Comparison of ENCODE assay signal across 9 mouse cellular contexts in genomic region chr17:66510221-66510683, GRCm38 (mm10). TPM values are rescaled to one million over a fixed set of nuclear protein-coding genes. Genes with fewer than 3 reads are reported as not detected.
DNase-seq lines count a peak whose midpoint lies in the region; ATAC-seq lines count a peak whose summit lies in the region.
"Had no signal": no experiment of that assay in that cellular context is flagged by ENCODE, and none has a peak within 500 bp of the region (broad histone marks: within the 10 kb centered on the region; RNA-seq: fewer than 3 reads in every experiment).

No protein-coding gene starts in this region.

- whole genome bisulfite sequencing in hindbrain, embryonic 12.5 days: 58% methylated on average over 10 of the region's 10 CpGs
- WGBS in lung, embryonic 16.5 days: 9% methylated on average over 10 of the region's 10 CpGs

- no peak overlapping the region for H3K4me3 ChIP-seq in hindbrain, embryonic 12.5 days
- H3K4me3 ChIP-seq in lung, embryonic 16.5 days (ENCODE audit: low read length): no peak overlapping the region

- no peaks in the 10 kb centered on the region for H3K27me3 ChIP-seq in hindbrain, embryonic 12.5 days
- no peaks in the 10 kb centered on the region for H3K27me3 ChIP-seq in lung, embryonic 16.5 days (ENCODE audit: control insufficient read depth, insufficient read depth, low read depth, low read length)

- H3K9me3 ChIP-seq in hindbrain, embryonic 12.5 days (replicated peaks): no peaks in the 10 kb centered on the region
- H3K9me3 ChIP-seq in lung, embryonic 16.5 days (ENCODE audit: control insufficient read depth, low read length): no peaks in the 10 kb centered on the region

- intact Hi-C loops in left cerebral cortex, postnatal 14 days (cut with DNase I): no loop called here

- H3K4me1 ChIP-seq in hindbrain, embryonic 12.5 days: no peaks in the 10 kb centered on the region; the same call in 1 of the 2 replicates
- H3K4me1 ChIP-seq in lung, embryonic 16.5 days (replicated peaks; ENCODE audit: control insufficient read depth, insufficient read depth, low read length): peaks cover 19% of the 10 kb centered on the region

- ATAC-seq in hindbrain, embryonic 12.5 days (ENCODE audit: low FRiP score): peak; percentile 45; the same call in 1 of the 2 replicates
- peak; percentile 90 for ATAC-seq in lung, embryonic 16.5 days (ENCODE audit: low read depth)

- no peak overlapping the region for H3K9ac ChIP-seq in hindbrain, embryonic 12.5 days
- H3K9ac ChIP-seq in lung, embryonic 16.5 days (ENCODE audit: low read length): no peak overlapping the region
- H3K9ac ChIP-seq: liver, embryonic 14.5 days had no signal

- peak; percentile 68 for DNase-seq in ovary, adult 18-20 months (ENCODE audit: low spot score)
- no peak for DNase-seq in ovary, postnatal 10 days (ENCODE audit: low spot score)
- peak; percentile 25 for DNase-seq in embryo, embryonic 10.5 days (ENCODE audit: low spot score)
- DNase-seq in natural killer cell, adult 2 months (ENCODE audit: low spot score in 2 of 2): no peak
- no peak for DNase-seq in left cerebral cortex, postnatal 14 days (ENCODE audit: low spot score in 2 of 2)
- no peak for DNase-seq in cerebellum, adult 9-11 months

- H3K36me3 ChIP-seq in hindbrain, embryonic 12.5 days: peaks cover 7% of the 10 kb centered on the region
- peaks cover 9% of the 10 kb centered on the region for H3K36me3 ChIP-seq in lung, embryonic 16.5 days (ENCODE audit: control insufficient read depth, insufficient read depth, low read length)

- H3K27ac ChIP-seq in hindbrain, embryonic 12.5 days: no peak overlapping the region
- H3K27ac ChIP-seq in lung, embryonic 16.5 days (ENCODE audit: low read length): peak overlapping the region; percentile 43
- H3K27ac ChIP-seq: liver, embryonic 14.5 days had no signal

- H3K4me2 ChIP-seq in hindbrain, embryonic 12.5 days (replicated peaks): no peak overlapping the region
- no peak overlapping the region for H3K4me2 ChIP-seq in lung, embryonic 16.5 days (ENCODE audit: low read depth, low read length)

RNA-seq across cellular contexts. Expression of gene Rab12, which starts 9.3 kb away (rescaled TPM):
- polyA plus RNA-seq in hindbrain, embryonic 12.5 days (2016; fragmentation: Nextera tagmentation; extraction: Ambion mirVana): 59.8 and 61.0 TPM in 2 replicates
- polyA plus RNA-seq in lung, embryonic 16.5 days (2015; fragmentation: Nextera tagmentation; extraction: Ambion mirVana): 20.0 and 27.8 TPM in 2 replicates
- 100 to 1,000 TPM; 135 to 144 TPM for total RNA-seq in left cerebral cortex, postnatal 14 days (2021)

Comparison
In these comparisons a context has a peak if more than half of its experiments do, and no peak if none do; other contexts are left out.
1. DNase-seq: peak in ovary, adult 18-20 months (single experiment) and embryo, embryonic 10.5 days (single experiment); none in ovary, postnatal 10 days (single experiment), natural killer cell, adult 2 months (0 of 2), left cerebral cortex, postnatal 14 days (0 of 2) and cerebellum, adult 9-11 months (single experiment).